Mouse (Mus musculus): ENCODE measurements around the gene Mkrn2.

Mkrn2 gene

GRCm38 (mm10) chr6:115601715-115602523 lies at the start of gene Mkrn2:
TSS of gene Mkrn2 (plus strand) at chr6:115601902.
- DNase-seq: peak; percentile 80 to 81

DNA sequence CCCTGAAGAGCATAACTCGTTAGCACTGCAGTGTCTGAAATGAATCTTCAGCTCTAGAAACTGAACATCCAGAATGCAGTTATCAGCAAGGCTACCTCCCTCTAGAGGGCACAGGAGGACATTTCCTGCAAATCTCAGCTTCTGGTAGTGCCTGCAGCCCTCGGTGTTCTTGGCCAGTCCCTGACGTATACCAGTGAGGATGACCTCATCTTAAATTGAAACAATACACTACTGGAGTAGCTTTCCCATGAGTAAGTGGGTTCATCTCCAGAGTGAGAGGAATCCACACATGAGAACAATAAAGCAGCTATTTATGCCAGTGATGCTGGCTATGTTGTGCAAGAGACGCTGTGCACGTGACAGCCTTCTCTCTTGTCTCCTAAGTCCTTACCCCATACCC lies 46.2 kb upstream of the Mkrn2 start:
- no peak for DNase-seq

- no peak for DNase-seq
These were observed 43.5 kb upstream of the Mkrn2 start for GRCm38 (mm10) chr6:115558176-115558575.

- peak; percentile 60 to 75 for DNase-seq
These were observed 41.8 kb upstream of the Mkrn2 start for GRCm38 (mm10) chr6:115559651-115560632.

DNA sequence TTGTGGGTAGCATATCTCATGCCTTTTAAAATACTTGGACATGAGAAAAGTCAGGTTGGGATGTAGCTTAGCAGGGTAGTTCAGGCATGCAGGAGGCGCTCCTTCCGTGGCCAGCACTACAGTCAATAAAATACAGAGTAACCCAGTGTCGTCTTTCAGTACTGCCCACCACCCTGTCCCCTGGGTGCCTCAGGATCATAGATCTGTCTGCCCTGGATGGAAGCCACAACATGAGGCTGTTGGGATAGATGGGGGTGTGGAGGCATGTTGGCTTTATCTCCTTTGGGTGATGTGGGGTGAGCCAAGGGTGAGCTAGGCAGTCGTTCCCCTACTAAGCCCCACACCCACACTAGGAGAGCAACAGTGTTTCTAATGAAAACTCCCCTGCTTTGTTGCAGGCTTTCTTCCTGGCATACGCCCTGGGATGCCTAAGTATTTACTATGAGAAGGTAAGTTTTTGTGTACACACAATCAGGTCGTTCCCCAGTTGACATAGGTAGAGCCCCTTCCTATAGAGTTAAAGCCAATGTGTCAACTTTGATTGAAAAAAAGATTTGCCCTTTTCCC lies 36.1 kb upstream of the Mkrn2 start:
- DNase-seq: no peak

DNA sequence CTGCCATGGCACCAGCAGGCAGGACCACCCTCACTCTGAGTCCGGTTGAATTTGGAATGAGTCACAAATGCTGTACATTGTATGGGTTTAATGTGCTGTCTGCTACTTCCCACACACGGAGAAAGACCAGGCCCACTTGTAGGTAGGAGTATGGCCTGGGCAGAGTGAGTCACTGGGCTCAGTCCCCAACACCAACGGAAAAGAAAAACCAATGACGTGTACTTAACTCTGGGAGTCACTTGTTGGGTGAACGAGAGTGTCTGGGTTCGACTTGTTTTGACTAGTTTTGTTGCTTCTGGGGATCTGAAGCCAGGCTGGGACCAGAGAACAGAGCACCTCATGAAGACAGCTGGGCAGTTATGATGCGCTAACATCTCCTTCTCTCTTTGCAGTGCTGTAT lies 27.5 kb upstream of the Mkrn2 start:
- no peak for DNase-seq

GRCm38 (mm10) chr6:115577407-115577806 lies 24.3 kb upstream of the Mkrn2 start:
- DNase-seq: no peak

GRCm38 (mm10) chr6:115577941-115578340 lies 23.8 kb upstream of the Mkrn2 start:
- no peak for DNase-seq

DNA sequence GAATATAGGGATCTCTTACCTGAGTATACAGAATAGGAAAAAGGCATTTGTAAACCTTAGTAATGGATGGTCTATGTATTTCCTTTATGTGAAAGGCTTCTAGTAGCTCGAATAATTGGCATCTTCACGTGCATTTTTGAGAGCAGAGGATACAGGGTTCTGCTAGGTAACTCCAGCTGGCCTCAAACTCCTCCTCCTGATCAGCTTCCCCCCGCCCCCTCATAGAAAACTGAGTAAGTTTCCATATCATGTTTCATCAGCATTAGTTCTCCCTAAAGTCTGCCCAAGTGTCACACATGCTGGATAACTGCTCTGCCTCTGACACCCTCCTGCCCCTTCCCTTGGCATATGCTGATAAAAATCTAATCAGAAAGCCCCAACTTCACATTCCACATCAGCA lies 20.9 kb upstream of the Mkrn2 start:
- no peak for DNase-seq

- no peak for DNase-seq
These were observed 19.2 kb upstream of the Mkrn2 start for GRCm38 (mm10) chr6:115582328-115583115.

DNA sequence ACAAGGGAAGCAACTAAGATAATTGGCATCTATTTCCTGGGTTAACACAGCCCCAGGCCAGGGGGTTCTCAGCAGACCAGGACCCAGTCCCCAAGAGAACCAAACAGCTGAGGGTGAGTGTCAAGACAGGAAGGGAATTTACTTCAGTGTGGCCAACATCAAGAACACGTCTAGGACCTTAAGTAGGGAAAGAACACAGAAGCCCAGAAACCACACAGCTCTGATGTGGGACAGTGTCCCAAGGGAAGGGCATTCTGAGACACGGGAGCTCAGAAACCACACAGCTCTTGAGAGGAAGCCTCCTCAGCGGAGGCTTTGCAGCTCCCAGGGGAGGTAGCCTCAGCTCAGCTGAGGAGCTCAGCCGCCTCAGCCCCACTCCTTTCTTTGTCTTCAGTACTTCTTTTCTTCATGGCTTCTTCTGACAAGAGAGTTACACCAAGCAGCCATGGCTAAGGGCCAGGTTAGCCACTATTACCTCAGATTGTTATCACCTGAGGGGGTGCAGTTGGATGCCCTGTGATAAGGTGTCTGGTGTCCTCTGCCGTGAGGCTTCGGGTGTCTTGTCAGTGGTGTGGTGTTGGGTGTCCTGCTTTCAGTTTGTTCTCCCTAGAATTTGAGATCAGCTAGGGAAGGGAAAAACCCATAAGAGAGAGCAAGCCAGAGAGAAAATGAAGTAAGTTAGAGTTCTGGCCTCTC lies 18.1 kb upstream of the Mkrn2 start:
- DNase-seq: no peak

GRCm38 (mm10) chr6:115584176-115584575 lies 17.5 kb upstream of the Mkrn2 start:
- no peak for DNase-seq

GRCm38 (mm10) chr6:115586321-115586720 lies 15.4 kb upstream of the Mkrn2 start:
- no peak for DNase-seq

DNA sequence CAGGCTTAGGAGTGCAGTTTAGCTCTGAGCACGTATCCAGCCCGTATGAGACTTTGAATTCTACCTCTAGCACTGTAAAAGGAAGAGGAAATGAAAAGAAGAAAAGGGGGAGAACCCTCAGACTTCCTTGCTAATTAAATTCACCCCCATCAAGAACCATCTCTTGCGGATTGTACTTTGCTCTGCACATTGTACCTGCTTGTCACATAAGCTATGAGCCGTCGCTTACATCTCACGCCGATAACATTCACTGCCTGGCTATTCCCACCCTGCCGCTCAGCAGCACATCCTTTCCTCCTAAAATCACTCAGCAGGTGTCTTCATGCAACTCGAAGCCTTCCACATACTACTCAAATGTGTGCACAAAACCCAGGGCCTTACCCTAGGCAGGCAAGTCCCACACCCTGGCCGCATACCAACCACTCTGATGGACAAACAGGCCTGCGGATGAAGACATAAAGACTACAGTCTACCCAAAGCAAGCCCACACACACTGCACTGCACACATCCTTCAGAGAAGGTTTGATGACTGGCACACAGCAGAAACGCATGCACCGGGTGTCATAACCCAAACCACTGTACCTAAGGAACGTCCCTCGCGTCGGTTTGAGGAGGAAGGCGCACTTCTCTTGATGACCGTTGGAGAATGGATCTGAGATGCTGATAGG lies 9.9 kb upstream of the Mkrn2 start:
- DNase-seq: no peak

- no peak for DNase-seq
These were observed 9.2 kb upstream of the Mkrn2 start, which contains the start of gene Mkrn2os for GRCm38 (mm10) chr6:115592458-115592857. TSS of gene Mkrn2os (minus strand) at chr6:115592576.

GRCm38 (mm10) chr6:115593252-115593651 lies 8.4 kb upstream of the Mkrn2 start:
- no peak for DNase-seq

DNA sequence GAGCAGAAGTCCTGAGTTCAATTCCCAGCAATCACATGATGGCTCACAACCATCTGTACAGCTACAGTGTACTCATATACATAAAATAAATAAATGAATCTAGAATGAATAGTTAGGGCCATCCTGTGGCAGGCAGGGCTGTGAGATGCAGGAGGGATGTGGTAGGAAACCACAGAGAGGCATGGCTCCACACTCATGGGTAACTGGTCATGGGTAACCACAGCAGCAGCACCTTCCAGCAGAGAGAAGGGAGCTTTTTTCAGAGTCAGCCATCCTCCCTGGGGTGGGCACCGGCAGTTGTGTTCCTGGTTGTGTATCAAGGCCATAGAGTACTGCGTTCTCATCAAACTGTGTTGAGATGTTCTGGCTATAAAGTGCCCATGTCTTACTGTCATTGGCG lies 7.2 kb upstream of the Mkrn2 start:
- peak; percentile 31 to 43 for DNase-seq

DNA sequence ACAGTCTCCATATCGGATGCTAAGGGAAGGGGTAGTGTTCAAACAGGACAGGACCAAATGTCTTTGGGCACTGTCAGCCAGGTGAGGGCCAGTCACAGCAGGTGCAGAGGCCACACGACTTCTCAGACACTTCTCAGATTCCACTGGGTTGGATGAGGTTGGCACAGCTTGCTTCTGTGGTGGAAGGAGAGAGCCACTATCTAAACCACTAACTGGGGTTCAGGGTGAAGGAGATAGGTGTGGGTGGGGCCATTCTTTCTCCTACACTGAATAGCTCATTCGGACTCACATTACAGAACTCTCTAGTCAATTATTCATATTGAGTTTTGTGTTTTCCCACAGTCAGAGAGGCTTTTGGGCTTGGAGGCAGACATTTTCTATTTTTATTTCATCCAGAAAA lies 6.0 kb upstream of the Mkrn2 start:
- no peak for DNase-seq

DNA sequence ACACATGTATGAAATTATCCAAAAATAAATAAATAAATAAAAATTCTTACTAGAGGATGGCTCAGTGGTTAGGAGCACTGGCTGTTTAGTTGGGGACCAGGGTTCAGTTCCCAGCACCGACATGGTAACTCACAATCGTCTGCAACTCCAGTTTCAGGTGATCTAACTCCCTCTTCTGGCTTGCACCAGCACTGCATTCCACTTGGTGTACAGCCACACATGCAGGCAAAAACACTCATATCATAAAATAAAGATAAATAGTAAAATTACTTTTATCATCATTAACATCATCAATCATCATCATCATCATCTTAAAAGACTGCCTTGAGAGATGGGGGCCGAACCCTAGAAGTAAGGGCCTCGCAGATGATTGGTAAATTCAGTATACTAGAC lies 384 bp upstream of the Mkrn2 start:
- DNase-seq: peak in 1 of 2 experiments; percentile 37

DNA sequence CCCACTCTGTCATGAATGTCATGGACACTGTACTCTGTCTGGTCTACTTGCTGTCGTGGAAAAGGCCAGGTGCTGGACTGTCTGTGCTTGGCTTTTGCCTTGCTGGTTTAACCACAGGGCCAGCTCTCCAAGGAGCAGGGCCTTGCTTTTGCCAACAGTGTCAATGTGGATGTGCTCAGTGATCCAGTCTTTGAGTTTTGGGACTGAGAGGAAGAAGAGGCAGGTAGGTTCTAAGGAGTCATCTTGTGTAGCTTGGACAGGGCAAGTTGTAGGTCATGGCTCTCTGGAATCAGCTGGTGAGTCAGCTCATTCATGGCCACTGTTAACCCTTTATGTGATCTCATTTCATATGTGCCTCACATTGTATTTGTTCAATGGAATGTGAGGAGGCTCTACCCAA lies 4.8 kb downstream of the Mkrn2 start:
- DNase-seq: no peak

- no peak for DNase-seq
These were observed 5.7 kb downstream of the Mkrn2 start for GRCm38 (mm10) chr6:115607429-115607828.

All from thymus, postnatal 36 days (tissue).